Mouse (Mus musculus) embryonic facial prominence, embryonic 14.5 days (tissue): Measurements from ENCODE around the gene Catsper1. TPM values are rescaled to one million over a fixed set of nuclear protein-coding genes. Genes with fewer than 3 reads are reported as not detected.

Experiments used
- ATAC-seq: fragments of 200-750 bp; cut with Nextera tagmentation; 2 replicates; pipeline ENCODE4 v1.8.0; 2017; ENCODE audit warnings: low read depth, moderate number of reproducible peaks, moderate TSS enrichment
- DNase-seq: peaks from one replicate; pipeline ENCODE4 v3.0.0-alpha.2; 2015; ENCODE audit warnings: low spot score
- H3K27ac ChIP-seq: fragments of 300-500 bp; sonication (generic); replicated peaks from 2 replicates; pipeline ENCODE4 v1.5.1; 2014; ENCODE audit warnings: low read depth, mild to moderate bottlenecking, low read length, moderate library complexity
- H3K27me3 ChIP-seq: fragments of 300-500 bp; sonication (generic); replicated peaks from 2 replicates; pipeline ENCODE4 v1.6.1; 2014; ENCODE audit warnings: low read length; ENCODE audit not compliant: control insufficient read depth, insufficient read depth
- H3K36me3 ChIP-seq: fragments of 300-500 bp; sonication (generic); 2 replicates; pipeline ENCODE4 v1.6.1; 2014; ENCODE audit warnings: low read length, mixed read lengths; ENCODE audit not compliant: control insufficient read depth, insufficient read depth
- H3K4me1 ChIP-seq: fragments of 300-500 bp; sonication (generic); 2 replicates; pipeline ENCODE4 v1.6.1; 2014; ENCODE audit warnings: antibody characterized with exemption, low read length; ENCODE audit not compliant: control insufficient read depth, insufficient read depth
- H3K4me2 ChIP-seq: fragments of 300-500 bp; sonication (generic); 2 replicates; pipeline ENCODE4 v1.6.1; 2014; ENCODE audit warnings: low read depth, mild to moderate bottlenecking, low read length, moderate library complexity, mixed read lengths
- H3K4me3 ChIP-seq: fragments of 300-500 bp; sonication (generic); 2 replicates; pipeline ENCODE4 v1.5.1; 2014; ENCODE audit warnings: low read depth, mild to moderate bottlenecking, low read length
- H3K9ac ChIP-seq: fragments of 300-500 bp; sonication (generic); 2 replicates; pipeline ENCODE4 v1.6.1; 2014; ENCODE audit warnings: low read depth, mild to moderate bottlenecking, low read length, moderate library complexity, mixed read lengths
- H3K9me3 ChIP-seq: fragments of 300-500 bp; sonication (generic); 2 replicates; pipeline ENCODE4 v1.6.1; 2016; ENCODE audit warnings: low read length; ENCODE audit not compliant: control insufficient read depth
- WGBS: fragments of 180-500 bp; shearing (Covaris S2); extraction: QIAGEN DNeasy Blood & Tissue Kit; methylation state at CpG from one replicate; pipeline ENCODE4 v1.1.7; 2014; 5-methylcytosine and 5-hydroxymethylcytosine counted together
- polyA plus RNA-seq: library from polyadenylated mRNA; unstranded; fragments of >200 nt; fragmentation: Nextera tagmentation; extraction: Ambion mirVana; gene quantifications from 2 replicates; pipeline ENCODE4 v1.2.1, GENCODE M21; 2014

The Catsper1 gene
- polyA plus RNA-seq, 1 experiment from 2014 or later, result not detected

DNA sequence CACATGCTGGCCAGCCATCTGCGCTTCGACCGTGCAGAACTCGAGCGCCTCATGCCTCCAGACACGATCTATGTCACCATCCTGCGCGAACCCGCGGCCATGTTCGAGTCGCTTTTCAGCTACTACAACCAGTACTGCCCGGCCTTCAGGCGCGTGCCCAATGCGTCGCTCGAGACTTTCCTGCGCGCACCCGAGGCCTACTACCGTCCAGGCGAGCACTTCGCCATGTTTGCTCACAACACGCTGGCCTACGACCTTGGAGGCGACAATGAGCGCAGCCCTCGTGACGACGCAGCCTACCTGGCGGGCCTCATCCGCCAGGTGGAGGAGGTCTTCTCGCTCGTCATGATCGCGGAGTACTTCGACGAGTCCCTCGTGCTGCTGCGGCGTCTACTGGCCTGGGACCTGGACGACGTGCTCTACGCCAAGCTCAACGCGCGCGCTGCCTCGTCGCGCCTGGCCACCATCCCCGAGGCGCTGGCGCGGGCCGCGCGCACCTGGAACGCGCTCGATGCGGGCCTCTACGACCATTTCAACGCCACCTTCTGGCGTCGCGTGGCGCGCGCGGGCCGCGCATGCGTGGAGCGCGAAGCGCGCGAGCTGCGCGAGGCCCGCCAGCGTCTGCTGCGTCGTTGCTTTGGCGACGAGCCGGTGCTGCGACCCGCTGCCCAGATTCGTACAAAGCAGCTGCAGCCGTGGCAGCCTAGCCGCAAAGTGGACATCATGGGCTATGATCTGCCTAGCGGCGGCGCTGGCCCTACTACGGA, 28.4 kb upstream of the Catsper1 start:
- 44% methylated on average over 77 of the region's 98 CpGs for WGBS

DNA sequence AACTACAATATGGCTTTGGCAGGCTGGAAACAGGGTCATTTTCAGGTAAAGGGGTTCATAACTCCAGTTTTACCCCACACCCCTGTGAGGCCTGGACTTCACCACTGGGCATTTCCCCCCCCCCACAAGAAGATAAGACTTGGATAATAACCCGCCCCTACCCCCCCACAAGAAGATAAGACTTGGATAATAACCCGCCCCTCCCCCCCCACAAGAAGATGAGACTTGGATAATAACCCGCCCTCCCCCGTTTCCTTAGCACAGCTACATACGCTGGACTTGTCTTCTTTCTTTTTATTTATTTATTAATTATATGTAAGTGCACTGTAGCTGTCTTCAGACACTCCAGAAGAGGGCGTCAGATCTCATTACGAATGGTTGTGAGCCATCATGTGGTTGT, 26.5 kb upstream of the Catsper1 start:
- Histone ChIP-seq H3K9ac (no peak overlapping the region), H3K9me3 (no peaks in the 10 kb centered on the region), H3K4me1 (no peaks in the 10 kb centered on the region), H3K4me2 (no peak overlapping the region), H3K4me3 (no peak overlapping the region), H3K27me3 (no peaks in the 10 kb centered on the region), H3K27ac (no peak overlapping the region), H3K36me3 (no peaks in the 10 kb centered on the region)
- DNase-seq (peak; percentile 17), ATAC-seq (no peak)
- 83% methylated on average over 7 of the region's 7 CpGs for WGBS

More for the DNA sequence above, 28.4 kb upstream of the Catsper1 start:
- H3K9ac ChIP-seq, result no peak overlapping the region
- no peaks in the 10 kb centered on the region for H3K27me3 ChIP-seq
- DNase-seq (peak; percentile 24), ATAC-seq (peak; percentile 37; the same call in 1 of the 2 replicates)
- no peaks in the 10 kb centered on the region for H3K9me3 ChIP-seq
- no peaks in the 10 kb centered on the region for H3K4me1 ChIP-seq
- peak overlapping the region; percentile 26 for H3K4me3 ChIP-seq
- H3K4me2 ChIP-seq, result peak overlapping the region; percentile 47
- H3K36me3 ChIP-seq, result peaks cover 4% of the 10 kb centered on the region; the same call in 1 of the 2 replicates
- no peak overlapping the region for H3K27ac ChIP-seq

DNA sequence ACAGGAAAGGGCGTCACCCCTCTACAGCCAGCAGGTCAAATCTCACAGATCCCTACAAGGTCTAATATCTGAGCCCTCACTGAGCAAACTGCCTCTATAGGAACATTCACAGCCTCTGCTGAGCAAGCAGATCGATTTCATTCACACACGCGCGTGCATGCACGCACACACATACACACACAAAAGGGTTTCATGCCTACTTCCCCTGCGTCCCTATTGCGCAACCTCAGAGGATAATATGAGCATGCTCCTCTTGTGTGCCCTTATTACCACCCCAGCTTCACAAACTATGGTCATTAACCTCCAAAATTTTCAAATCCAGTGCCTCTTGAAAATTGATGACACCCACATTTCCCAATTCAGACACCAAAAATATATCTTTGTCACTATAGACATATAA, 22.4 kb upstream of the Catsper1 start:
- WGBS, result 82% methylated on average over 8 of the region's 8 CpGs
- H3K9ac ChIP-seq, result no peak overlapping the region
- no peak overlapping the region for H3K27ac ChIP-seq
- no peaks in the 10 kb centered on the region for H3K4me1 ChIP-seq
- no peak for DNase-seq
- H3K36me3 ChIP-seq, result no peaks in the 10 kb centered on the region
- no peaks in the 10 kb centered on the region for H3K27me3 ChIP-seq
- no peak overlapping the region for H3K4me3 ChIP-seq
- ATAC-seq, result no peak
- no peak overlapping the region for H3K4me2 ChIP-seq
- H3K9me3 ChIP-seq, result no peaks in the 10 kb centered on the region

DNA sequence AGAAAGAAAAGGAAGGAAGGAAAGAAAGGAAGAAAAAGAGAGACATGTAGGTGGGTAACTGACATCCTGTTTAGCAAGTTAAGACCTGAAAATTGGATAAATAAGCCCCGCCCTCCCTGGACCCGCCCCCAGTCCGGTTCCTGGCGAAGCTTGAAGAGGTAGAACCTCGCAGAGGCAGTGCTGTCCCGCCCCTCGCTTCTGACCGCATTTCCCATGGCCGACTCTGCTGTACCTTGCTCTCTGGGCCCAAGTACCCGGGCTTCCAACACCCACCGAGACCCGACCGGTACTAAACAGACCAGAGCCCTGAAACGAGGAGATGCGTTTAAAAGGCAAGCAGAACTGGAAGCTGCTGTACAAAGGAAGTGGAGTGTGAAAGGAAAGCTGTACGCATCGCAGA, 11.7 kb upstream of the Catsper1 start:
- Histone ChIP-seq H3K4me3 (no peak overlapping the region), H3K9ac (no peak overlapping the region), H3K36me3 (no peaks in the 10 kb centered on the region), H3K27ac (no peak overlapping the region), H3K27me3 (no peaks in the 10 kb centered on the region), H3K9me3 (no peaks in the 10 kb centered on the region), H3K4me2 (no peak overlapping the region), H3K4me1 (no peaks in the 10 kb centered on the region)
- DNase-seq (no peak), ATAC-seq (no peak)
- WGBS, result 59% methylated on average over 17 of the region's 17 CpGs

DNA sequence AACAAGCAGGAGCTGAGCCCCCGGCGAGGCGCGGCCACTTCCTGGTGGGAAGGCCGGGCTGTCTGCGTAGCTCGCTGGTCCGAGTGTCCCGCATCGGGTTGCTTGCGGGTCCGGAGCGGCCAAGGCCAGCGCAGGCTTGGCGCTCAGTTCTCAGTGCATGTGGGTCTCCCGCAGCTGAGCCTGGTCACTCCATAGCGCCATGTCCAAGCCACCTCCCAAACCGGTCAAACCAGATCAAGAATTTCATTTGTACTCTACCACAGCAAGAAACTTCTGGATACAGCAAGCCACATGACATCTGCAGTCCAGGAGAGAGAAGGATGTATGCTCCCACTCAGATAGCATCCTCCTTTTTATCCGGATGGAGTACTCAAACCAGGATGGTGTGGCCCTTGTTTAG, 7.6 kb upstream of the Catsper1 start:
- H3K4me3 ChIP-seq, result no peak overlapping the region
- H3K36me3 ChIP-seq, result no peaks in the 10 kb centered on the region
- no peaks in the 10 kb centered on the region for H3K9me3 ChIP-seq
- H3K9ac ChIP-seq, result no peak overlapping the region
- DNase-seq, result peak; percentile 6
- H3K27me3 ChIP-seq, result no peaks in the 10 kb centered on the region
- H3K4me1 ChIP-seq, result no peaks in the 10 kb centered on the region
- 67% methylated on average over 19 of the region's 19 CpGs for WGBS
- no peak overlapping the region for H3K27ac ChIP-seq
- no peak overlapping the region for H3K4me2 ChIP-seq
- ATAC-seq, result no peak

DNA sequence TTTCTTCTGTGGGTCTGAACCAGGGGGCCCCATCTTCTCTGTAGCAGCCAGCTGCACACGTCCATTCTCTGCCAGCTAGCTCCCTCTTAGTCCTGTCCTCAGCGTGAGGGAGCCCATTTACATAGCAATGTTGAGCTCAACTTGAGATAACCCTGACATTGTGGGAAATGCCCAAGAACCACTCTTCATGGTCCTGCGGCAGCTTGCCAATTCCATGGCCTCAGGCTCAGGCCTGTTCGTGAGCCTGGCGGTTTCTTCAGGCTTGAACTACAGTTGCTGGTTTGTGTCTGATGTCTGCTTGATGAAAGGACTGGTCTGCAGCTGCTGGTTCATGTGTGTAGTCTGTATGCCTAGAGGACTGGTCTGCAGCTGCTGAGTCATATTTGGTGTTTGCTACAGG, 800 bp upstream of the Catsper1 start:
- H3K4me3 ChIP-seq, result no peak overlapping the region
- 70% methylated on average over 5 of the region's 5 CpGs for WGBS
- ATAC-seq, result no peak
- no peak overlapping the region for H3K4me2 ChIP-seq
- no peaks in the 10 kb centered on the region for H3K36me3 ChIP-seq
- no peak overlapping the region for H3K27ac ChIP-seq
- H3K4me1 ChIP-seq, result no peaks in the 10 kb centered on the region
- no peak overlapping the region for H3K9ac ChIP-seq
- peak; percentile 9 for DNase-seq
- no peaks in the 10 kb centered on the region for H3K9me3 ChIP-seq
- H3K27me3 ChIP-seq, result no peaks in the 10 kb centered on the region

DNA sequence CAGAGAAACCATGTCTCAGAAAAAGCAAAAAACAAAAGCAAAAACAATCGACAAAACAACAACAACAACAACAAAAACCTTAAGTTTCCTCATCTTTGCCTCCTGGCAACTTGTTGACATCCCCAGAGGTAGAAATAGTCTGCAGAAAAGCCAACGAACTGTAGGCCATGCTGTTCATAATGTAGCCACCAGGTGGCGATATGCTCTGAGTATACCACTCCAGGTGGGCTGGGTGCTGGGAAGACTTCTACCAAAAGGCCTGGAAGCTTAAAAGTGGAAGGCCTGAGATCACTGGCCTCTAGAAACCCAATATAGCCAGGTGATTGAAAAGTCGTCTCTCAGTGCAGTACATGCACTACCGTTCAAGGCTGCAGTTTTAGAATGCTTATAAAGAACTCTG, 2.4 kb downstream of the Catsper1 start:
- Histone ChIP-seq H3K36me3 (no peaks in the 10 kb centered on the region), H3K27ac (no peak overlapping the region), H3K27me3 (no peaks in the 10 kb centered on the region), H3K9ac (no peak overlapping the region), H3K9me3 (no peaks in the 10 kb centered on the region), H3K4me1 (no peaks in the 10 kb centered on the region), H3K4me3 (no peak overlapping the region), H3K4me2 (no peak overlapping the region)
- ATAC-seq (no peak), DNase-seq (peak; percentile 71)
- 15% methylated on average over 5 of the region's 5 CpGs for WGBS

DNA sequence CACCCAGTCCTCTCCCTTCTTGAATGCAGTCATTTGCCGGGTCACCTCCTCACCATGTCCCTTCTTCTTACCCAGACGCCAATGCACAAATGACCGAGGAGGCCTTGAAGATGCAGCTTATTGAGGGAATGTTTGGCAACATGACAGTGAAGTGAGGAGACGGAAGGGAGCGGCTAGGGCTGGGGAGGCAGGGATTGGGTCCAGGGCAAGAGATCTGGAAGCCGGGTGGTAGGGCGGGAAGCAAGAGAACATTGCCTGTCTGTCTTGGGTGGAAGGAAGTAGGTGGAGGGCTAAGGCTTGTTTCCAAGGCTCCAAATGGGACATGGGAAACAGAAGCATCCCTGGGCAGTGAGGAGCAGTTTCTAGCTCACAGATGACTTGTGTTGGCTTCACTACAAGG, 5.8 kb downstream of the Catsper1 start:
- Histone ChIP-seq H3K4me1 (no peaks in the 10 kb centered on the region), H3K27ac (no peak overlapping the region), H3K4me3 (no peak overlapping the region), H3K4me2 (no peak overlapping the region), H3K9me3 (no peaks in the 10 kb centered on the region), H3K9ac (no peak overlapping the region), H3K27me3 (no peaks in the 10 kb centered on the region), H3K36me3 (no peaks in the 10 kb centered on the region)
- DNase-seq, result no peak
- no peak for ATAC-seq
- WGBS, result 89% methylated on average over 7 of the region's 7 CpGs
